Mouse (Mus musculus): Measurements from ENCODE around the gene Prr18.
A peak's percentile ranks its signal among the peaks of the same experiment; 100 is the strongest.

The Prr18 gene

GRCm38 (mm10) chr17:8341360-8341963 is 4.2 kb downstream of the Prr18 start:
- DNase-seq: no peak

- DNase-seq: no peak
These were observed 5.4 kb downstream of the Prr18 start for GRCm38 (mm10) chr17:8342706-8343105.

GRCm38 (mm10) chr17:8343416-8343815 is 6.2 kb downstream of the Prr18 start:
- DNase-seq: no peak

GRCm38 (mm10) chr17:8347765-8348285 is 10.6 kb downstream of the Prr18 start:
- no peak for DNase-seq

- DNase-seq: no peak
These were observed 11.7 kb downstream of the Prr18 start for GRCm38 (mm10) chr17:8348941-8349340.

GRCm38 (mm10) chr17:8351088-8351487 is 13.8 kb downstream of the Prr18 start:
- no peak for DNase-seq

- no peak for DNase-seq
These were observed 18.4 kb downstream of the Prr18 start, which contains the start of gene T2 for GRCm38 (mm10) chr17:8355692-8356091. Gene T2 (plus strand): TSS chr17:8355992.

GRCm38 (mm10) chr17:8357498-8357897 is 20.2 kb downstream of the Prr18 start:
- DNase-seq: peak in 1 of 2 experiments; percentile 9

GRCm38 (mm10) chr17:8360876-8361275 is 23.6 kb downstream of the Prr18 start:
- peak in 1 of 2 experiments; percentile 1 for DNase-seq

GRCm38 (mm10) chr17:8361281-8362103 is 24.2 kb downstream of the Prr18 start:
- DNase-seq: peak in 1 of 2 experiments; percentile 18

- no peak for DNase-seq
These were observed 30.5 kb downstream of the Prr18 start for GRCm38 (mm10) chr17:8367514-8368480.

- no peak for DNase-seq
These were observed 31.3 kb downstream of the Prr18 start for GRCm38 (mm10) chr17:8368570-8368969.

GRCm38 (mm10) chr17:8369171-8369570 is 31.9 kb downstream of the Prr18 start:
- DNase-seq: no peak

GRCm38 (mm10) chr17:8370634-8371229 is 33.5 kb downstream of the Prr18 start:
- no peak for DNase-seq

GRCm38 (mm10) chr17:8371834-8372233 is 34.6 kb downstream of the Prr18 start:
- peak; percentile 78 to 86 for DNase-seq

- peak; percentile 77 to 86 for DNase-seq
These were observed 35.2 kb downstream of the Prr18 start for GRCm38 (mm10) chr17:8372286-8373046.

- DNase-seq: no peak
These were observed 40.0 kb downstream of the Prr18 start for GRCm38 (mm10) chr17:8377298-8377697.

- DNase-seq: no peak
These were observed 48.2 kb downstream of the Prr18 start for GRCm38 (mm10) chr17:8385441-8385840.

- peak in 1 of 2 experiments; percentile 39 for DNase-seq
These were observed 51.2 kb downstream of the Prr18 start for GRCm38 (mm10) chr17:8388463-8388862.

- no peak for DNase-seq
These were observed 51.9 kb downstream of the Prr18 start for GRCm38 (mm10) chr17:8388990-8389789.

- DNase-seq: no peak
These were observed 52.5 kb downstream of the Prr18 start for GRCm38 (mm10) chr17:8389790-8390095.
